Mouse (Mus musculus) forebrain, embryonic 16.5 days (tissue): ENCODE data around the gene Trim17. TPM values are rescaled to one million over a fixed set of nuclear protein-coding genes. Genes with fewer than 3 reads are reported as not detected.

Source experiments
- microRNA-seq: library from miRNA; unstranded; fragments of <30 nt; microRNA quantifications from one replicate; pipeline ENCODE4, GENCODE M21; 2017
- polyA plus RNA-seq: library from polyadenylated mRNA; unstranded; fragments of >200 nt; fragmentation: Nextera tagmentation; extraction: Ambion mirVana; gene quantifications from 2 replicates; pipeline ENCODE4 v1.2.1, GENCODE M21; 2015

Trim17 gene
- polyA plus RNA-seq, 1 experiment from 2014 or later: 2.0 TPM

Small RNA genes lying within 50 kb of the gene (microRNA-seq; reads per million reads assigned to microRNA genes)
- 1.0 reads per million for gene Gm44313

Other genes starting within 250 kb of the Trim17 start
- not detected in 2 replicates for gene Olfr318, start 230.7 kb upstream of the Trim17 start, polyA plus RNA-seq
- gene Olfr317, start 215.5 kb upstream of the Trim17 start, polyA plus RNA-seq: 0.16 TPM in 1 of 2 replicates, not detected in the other
- not detected in 2 replicates for gene Olfr316, start 202.0 kb upstream of the Trim17 start, polyA plus RNA-seq
- gene Olfr315, start 181.5 kb upstream of the Trim17 start, polyA plus RNA-seq: not detected in 2 replicates
- gene Olfr314, start 171.7 kb upstream of the Trim17 start, polyA plus RNA-seq: not detected in 2 replicates
- 1.8 and 5.4 TPM in 2 replicates for gene Fam183b, start 152.7 kb upstream of the Trim17 start, polyA plus RNA-seq
- not detected in 2 replicates for gene Olfr313, start 139.7 kb upstream of the Trim17 start, polyA plus RNA-seq
- not detected in 2 replicates for gene Olfr312, start 125.4 kb upstream of the Trim17 start, polyA plus RNA-seq
- not detected in 2 replicates for gene Olfr311, start 115.4 kb upstream of the Trim17 start, polyA plus RNA-seq
- 25.1 and 25.9 TPM in 2 replicates for gene Gm12258, start 107.5 kb upstream of the Trim17 start, polyA plus RNA-seq
- 11.5 and 13.6 TPM in 2 replicates for gene 2810021J22Rik, start 87.5 kb upstream of the Trim17 start, polyA plus RNA-seq
- 7.5 and 8.1 TPM in 2 replicates for gene Zfp39, start 50.5 kb upstream of the Trim17 start, polyA plus RNA-seq
- not detected in 2 replicates for gene Btnl10, start 36.8 kb upstream of the Trim17 start, polyA plus RNA-seq
- gene Rnf187, start 15.8 kb upstream of the Trim17 start, polyA plus RNA-seq: 423 and 435 TPM in 2 replicates
- gene Hist3h2ba, start 5.8 kb upstream of the Trim17 start, polyA plus RNA-seq: 389 and 395 TPM in 2 replicates
- gene Hist3h2a, start within 50 bp of the Trim17 start, polyA plus RNA-seq: 150 and 152 TPM in 2 replicates
- gene Trim11, start 23.4 kb downstream of the Trim17 start, polyA plus RNA-seq: 24.7 and 26.4 TPM in 2 replicates
- 0.11 and 0.25 TPM in 2 replicates for gene Obscn, start 181.7 kb downstream of the Trim17 start, polyA plus RNA-seq
- 7.9 and 8.0 TPM in 2 replicates for gene Iba57, start 209.1 kb downstream of the Trim17 start, polyA plus RNA-seq
- gene Gjc2, start 228.5 kb downstream of the Trim17 start, polyA plus RNA-seq: 0.11 and 0.30 TPM in 2 replicates
- gene Guk1, start 237.5 kb downstream of the Trim17 start, polyA plus RNA-seq: 181 and 201 TPM in 2 replicates
- 87.6 and 95.9 TPM in 2 replicates for gene Mrpl55, start 247.8 kb downstream of the Trim17 start, polyA plus RNA-seq